Mouse (Mus musculus): ENCODE results near the gene Dlk2.

Dlk2 gene

DNA sequence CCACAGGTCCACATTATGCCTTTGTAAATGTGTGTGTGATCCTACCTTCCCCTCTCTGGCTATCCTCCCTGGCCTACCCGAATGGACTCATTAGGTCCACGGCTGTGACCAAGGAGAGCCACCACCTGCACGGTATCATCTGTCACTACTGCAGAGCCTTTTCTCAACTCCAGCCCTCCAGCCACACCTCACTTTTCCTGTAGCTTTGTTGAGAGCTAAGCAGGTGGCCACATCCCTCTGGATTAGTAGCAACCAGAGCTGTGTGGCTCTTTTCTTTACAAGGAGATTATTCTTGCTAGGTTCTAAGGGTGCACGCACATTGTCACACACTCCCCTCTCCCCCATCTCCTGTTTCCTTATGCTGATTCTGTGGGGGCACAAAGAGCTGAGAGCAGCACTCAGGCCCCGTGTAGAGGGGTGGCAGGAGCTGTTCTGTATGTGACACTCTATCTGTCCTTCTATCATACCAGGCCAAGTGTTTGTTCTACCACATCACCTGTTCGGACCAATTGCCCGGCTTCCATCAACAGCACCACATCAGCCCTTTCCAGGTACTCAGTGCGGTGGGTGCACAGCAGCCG lies 16.0 kb downstream of the Dlk2 start:
- in situ Hi-C loops (cut with MboI, MseI), result no loop called here

GRCm38 (mm10) chr17:46315813-46316212 lies 18.6 kb downstream of the Dlk2 start:
- in situ Hi-C loops (cut with MboI, MseI), result no loop called here

DNA sequence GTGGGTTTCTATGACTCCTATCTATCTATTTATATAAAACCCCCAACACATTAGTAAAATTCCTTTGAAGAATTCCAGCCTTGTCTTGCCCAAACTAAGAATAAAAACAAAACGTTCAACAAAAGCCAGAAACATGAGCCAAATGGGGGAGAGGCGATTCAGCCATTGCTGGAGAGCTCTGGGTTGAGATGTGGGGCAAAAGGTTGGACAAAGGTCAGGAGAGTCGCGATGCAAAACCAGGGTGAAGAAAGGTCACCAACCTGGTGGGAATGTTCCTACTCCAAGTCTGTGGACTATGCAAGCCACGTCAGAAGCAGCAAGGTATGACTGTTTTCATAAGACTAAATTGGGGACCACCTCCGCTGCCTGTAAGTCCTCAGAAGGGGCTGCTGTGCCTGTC lies 23.3 kb downstream of the Dlk2 start:
- in situ Hi-C loops (cut with MboI, MseI), result loop anchor here (5.0 kb wide), 1 partner anchor 77 kb away; no protein-coding TSS in a partner anchor

- in situ Hi-C loops (cut with MboI, MseI), result loop anchor here (5.0 kb wide), 1 partner anchor 75 kb away; no protein-coding TSS in a partner anchor
Observed at GRCm38 (mm10) chr17:46322046-46322823, 25.0 kb downstream of the Dlk2 start.

- in situ Hi-C loops (cut with MboI, MseI), result no loop called here
Observed at GRCm38 (mm10) chr17:46327413-46327905, 30.2 kb downstream of the Dlk2 start.

- in situ Hi-C loops (cut with MboI, MseI), result no loop called here
Observed at GRCm38 (mm10) chr17:46327906-46328534, 30.8 kb downstream of the Dlk2 start, which contains the start of gene Abcc10. Gene Abcc10, minus strand, starts transcription at chr17:46328352.

GRCm38 (mm10) chr17:46328723-46329122 lies 31.5 kb downstream of the Dlk2 start:
- in situ Hi-C loops (cut with MboI, MseI), result no loop called here

- in situ Hi-C loops (cut with MboI, MseI), result no loop called here
Observed at GRCm38 (mm10) chr17:46336475-46336874, 39.3 kb downstream of the Dlk2 start.

DNA sequence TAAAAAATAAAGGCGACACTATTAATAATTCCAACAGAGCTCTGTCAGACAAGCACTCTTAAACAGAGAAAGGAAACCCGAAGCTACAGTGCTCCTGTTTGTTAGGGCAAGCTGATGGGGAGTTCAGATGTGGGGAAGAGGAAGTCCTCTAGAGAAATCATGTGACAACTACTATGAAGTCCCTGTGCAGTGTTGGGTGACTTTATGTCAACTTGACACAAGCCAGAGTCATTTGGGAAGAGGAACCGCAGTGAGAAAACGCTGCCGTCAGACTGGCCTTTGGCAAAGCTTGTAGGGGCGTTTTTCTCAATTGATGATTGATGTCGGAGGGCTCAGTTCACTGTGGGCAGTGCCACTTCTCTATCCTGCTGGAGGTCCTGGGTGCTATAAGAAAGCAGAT lies 44.0 kb downstream of the Dlk2 start:
- in situ Hi-C loops (cut with MboI, MseI), result no loop called here

- in situ Hi-C loops (cut with MboI, MseI), result loop anchor here (5.0 kb wide), 1 partner anchor 81 kb away; no protein-coding TSS in a partner anchor
Observed at GRCm38 (mm10) chr17:46351026-46351700, 53.9 kb downstream of the Dlk2 start.

Data from regulatory T cell (primary cell).